Mouse (Mus musculus): ENCODE measurements at regions not wholly inside any gene's neighbourhood (a gene's known extent, or its start where the extent isn't known, plus 50 kb on each side); places are given as distances from the start of the nearest gene placed in this dataset.

DNA sequence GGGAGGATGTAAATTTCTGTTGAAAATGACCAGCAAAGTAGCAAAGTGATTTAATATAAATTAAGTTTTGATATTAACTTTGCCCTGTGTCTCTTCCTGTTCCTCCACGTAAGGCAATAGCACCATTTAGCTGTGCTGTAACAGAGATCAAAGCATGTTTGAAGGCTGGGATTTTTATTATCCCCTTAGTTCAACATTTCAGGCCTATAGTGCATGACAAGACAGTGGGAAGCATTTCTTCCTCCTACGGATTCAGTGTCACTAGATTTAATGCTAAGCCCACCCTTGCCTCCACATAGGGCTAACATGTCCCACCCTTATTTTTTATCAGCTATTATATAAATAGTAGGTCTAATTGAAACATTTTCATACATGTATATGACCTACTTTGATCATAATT is 299.6 kb downstream of the Ndufa4 start:
- no peak for TF ChIP-seq CTCF (IDR thresholded peaks at IDR 0.05; ENCODE audit: low read depth)
- TF ChIP-seq EP300 (optimal IDR thresholded peaks at IDR 0.05), result no peak
